ENCODE assay signal across 8 mouse cellular contexts in the genomic region with DNA sequence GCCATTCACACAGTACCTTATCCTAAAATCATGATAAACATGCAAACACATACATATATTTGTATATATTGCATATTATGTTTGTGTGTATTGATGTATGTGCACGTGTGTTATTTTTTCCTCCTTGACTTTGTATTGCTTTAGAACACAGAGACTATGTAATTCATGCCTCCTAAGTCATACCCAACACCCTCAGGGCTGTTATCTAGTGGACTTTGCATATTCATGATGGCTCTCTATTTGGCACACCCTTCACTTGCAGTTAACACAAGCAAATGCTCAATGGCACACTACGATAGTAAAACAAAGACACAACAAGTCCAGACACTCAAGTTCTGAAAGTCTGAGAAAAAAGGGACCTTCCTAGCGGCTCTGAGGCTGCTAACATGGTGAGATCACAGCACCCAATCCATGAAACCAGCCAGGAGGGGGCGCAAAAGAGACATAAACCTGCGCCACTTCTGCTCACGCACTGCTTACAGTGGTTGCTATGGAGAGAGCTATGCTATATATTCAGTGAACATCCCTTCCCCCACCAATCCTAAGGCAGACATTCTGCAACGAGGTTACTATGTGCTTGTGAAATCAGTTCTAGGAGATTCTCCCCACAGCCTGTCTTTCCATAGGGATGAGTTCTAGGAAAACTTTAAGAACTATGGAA.
A peak's percentile ranks its signal among the peaks of the same experiment; 100 is the strongest.
DNase-seq lines count a peak whose midpoint lies in the region; ATAC-seq and TF ChIP-seq lines count a peak whose summit lies in the region.

No protein-coding gene starts in this region.

- peak; percentile 86 for TF ChIP-seq CTCF in midbrain, postnatal 0 days (IDR thresholded peaks at IDR 0.05)

- H3K27ac ChIP-seq in embryonic facial prominence, embryonic 11.5 days (replicated peaks; ENCODE audit: low read depth, low read length), result no peak overlapping the region
- no peak overlapping the region for H3K27ac ChIP-seq in heart, embryonic 14.5 days (replicated peaks in 1 of 2; ENCODE audit: control insufficient read depth in 1 of 2, insufficient read depth in 1 of 2, low read depth in 2 of 2, low read length in 2 of 2)
- H3K27ac ChIP-seq in kidney, embryonic 16.5 days (ENCODE audit: low read length), result no peak overlapping the region
- H3K27ac ChIP-seq in limb, embryonic 14.5 days (replicated peaks; ENCODE audit: low read depth, low read length), result no peak overlapping the region
- H3K27ac ChIP-seq in midbrain, postnatal 0 days (ENCODE audit: low read depth, low read length), result no peak overlapping the region

- ATAC-seq in embryonic facial prominence, embryonic 11.5 days (replicated peaks; ENCODE audit: insufficient number of reproducible peaks, low FRiP score, low TSS enrichment, low read depth), result peak; percentile 93
- peak; percentile 43; the same call in 1 of the 2 replicates for ATAC-seq in heart, embryonic 14.5 days (ENCODE audit: insufficient number of reproducible peaks, insufficient read depth, low FRiP score, low read depth)
- peak; percentile 96 for ATAC-seq in kidney, embryonic 16.5 days (ENCODE audit: low FRiP score, low TSS enrichment)
- peak; percentile 89 for ATAC-seq in limb, embryonic 14.5 days (ENCODE audit: low FRiP score, low read depth)
- ATAC-seq in midbrain, postnatal 0 days (ENCODE audit: low FRiP score), result peak; percentile 86

- no peak overlapping the region for H3K9ac ChIP-seq in embryonic facial prominence, embryonic 11.5 days (replicated peaks; ENCODE audit: low read length)
- H3K9ac ChIP-seq in heart, embryonic 14.5 days (ENCODE audit: low read length), result no peak overlapping the region
- H3K9ac ChIP-seq in kidney, embryonic 16.5 days (replicated peaks; ENCODE audit: low read length), result no peak overlapping the region
- H3K9ac ChIP-seq in limb, embryonic 14.5 days (ENCODE audit: low read depth, low read length, severe bottlenecking), result no peak overlapping the region
- H3K9ac ChIP-seq in midbrain, postnatal 0 days (replicated peaks; ENCODE audit: low read length, poor library complexity, severe bottlenecking), result no peak overlapping the region

- no peaks in the 10 kb centered on the region for H3K4me1 ChIP-seq in embryonic facial prominence, embryonic 11.5 days (ENCODE audit: control insufficient read depth, insufficient read depth, low read length)
- H3K4me1 ChIP-seq in heart, embryonic 14.5 days (ENCODE audit: control insufficient read depth in 2 of 2, insufficient read depth in 2 of 2, low read length in 2 of 2), result peaks cover 0 to 3% of the 10 kb centered on the region in 2 experiments; a peak in 1 of 4 replicates
- H3K4me1 ChIP-seq in kidney, embryonic 16.5 days (ENCODE audit: insufficient read depth, low read length), result no peaks in the 10 kb centered on the region
- H3K4me1 ChIP-seq in limb, embryonic 14.5 days (ENCODE audit: control insufficient read depth, insufficient read depth, low read length), result no peaks in the 10 kb centered on the region
- no peaks in the 10 kb centered on the region for H3K4me1 ChIP-seq in midbrain, postnatal 0 days (ENCODE audit: insufficient read depth, low read length)

- H3K4me2 ChIP-seq in embryonic facial prominence, embryonic 11.5 days (ENCODE audit: low read depth, low read length), result no peak overlapping the region
- no peak overlapping the region for H3K4me2 ChIP-seq in heart, embryonic 14.5 days (ENCODE audit: low read length)
- no peak overlapping the region for H3K4me2 ChIP-seq in kidney, embryonic 16.5 days (replicated peaks; ENCODE audit: low read depth, low read length)
- no peak overlapping the region for H3K4me2 ChIP-seq in limb, embryonic 14.5 days (replicated peaks; ENCODE audit: low read depth, low read length, severe bottlenecking)
- H3K4me2 ChIP-seq in midbrain, postnatal 0 days (ENCODE audit: low read depth, low read length, poor library complexity, severe bottlenecking), result no peak overlapping the region

- WGBS in embryonic facial prominence, embryonic 11.5 days, result 14% methylated on average over 7 of the region's 7 CpGs
- WGBS in heart, embryonic 14.5 days, result 9% methylated on average over 7 of the region's 7 CpGs
- WGBS in kidney, embryonic 16.5 days, result 21% methylated on average over 7 of the region's 7 CpGs
- 14% methylated on average over 7 of the region's 7 CpGs for WGBS in limb, embryonic 14.5 days
- WGBS in midbrain, postnatal 0 days, result 17% methylated on average over 7 of the region's 7 CpGs

- H3K27me3 ChIP-seq in embryonic facial prominence, embryonic 11.5 days (ENCODE audit: control insufficient read depth, insufficient read depth, low read length), result no peaks in the 10 kb centered on the region
- no peaks in the 10 kb centered on the region for H3K27me3 ChIP-seq in heart, embryonic 14.5 days (ENCODE audit: control insufficient read depth, insufficient read depth, low read length)
- H3K27me3 ChIP-seq in kidney, embryonic 16.5 days (ENCODE audit: insufficient read depth, low read length), result no peaks in the 10 kb centered on the region
- H3K27me3 ChIP-seq in limb, embryonic 14.5 days (ENCODE audit: control insufficient read depth, insufficient read depth, low read length), result no peaks in the 10 kb centered on the region
- no peaks in the 10 kb centered on the region for H3K27me3 ChIP-seq in midbrain, postnatal 0 days (ENCODE audit: insufficient read depth, low read length)

- peak; percentile 49 for DNase-seq in 3T3-L1 (ENCODE audit: low read depth, low spot score)
- peak; percentile 84 for DNase-seq in adrenal gland, postnatal 14 days
- DNase-seq in embryonic facial prominence, embryonic 11.5 days (ENCODE audit: low spot score), result peak; percentile 92
- peak; percentile 91 for DNase-seq in limb, embryonic 14.5 days (ENCODE audit: low spot score)
- peak; percentile 92 for DNase-seq in midbrain, postnatal 0 days (ENCODE audit: low spot score)
- peak; percentile 14 to 70 for DNase-seq in spleen, postnatal 10 days (ENCODE audit: low spot score in 2 of 2)

- no peak overlapping the region for H3K4me3 ChIP-seq in embryonic facial prominence, embryonic 11.5 days (ENCODE audit: low read depth, low read length)
- H3K4me3 ChIP-seq in heart, embryonic 14.5 days (ENCODE audit: control insufficient read depth in 1 of 2, insufficient read depth in 1 of 2, low read depth in 1 of 2, low read length in 2 of 2), result no peak overlapping the region
- no peak overlapping the region for H3K4me3 ChIP-seq in kidney, embryonic 16.5 days (ENCODE audit: low read length)
- no peak overlapping the region for H3K4me3 ChIP-seq in limb, embryonic 14.5 days (replicated peaks; ENCODE audit: low read length)
- no peak overlapping the region for H3K4me3 ChIP-seq in midbrain, postnatal 0 days (ENCODE audit: low read depth, low read length)

- no peaks in the 10 kb centered on the region for H3K36me3 ChIP-seq in embryonic facial prominence, embryonic 11.5 days (replicated peaks; ENCODE audit: control insufficient read depth, insufficient read depth, low read depth, low read length)
- no peaks in the 10 kb centered on the region for H3K36me3 ChIP-seq in heart, embryonic 14.5 days (ENCODE audit: control insufficient read depth, insufficient read depth, low read length)
- H3K36me3 ChIP-seq in kidney, embryonic 16.5 days (ENCODE audit: insufficient read depth, low read length), result no peaks in the 10 kb centered on the region
- no peaks in the 10 kb centered on the region for H3K36me3 ChIP-seq in limb, embryonic 14.5 days (ENCODE audit: control insufficient read depth, insufficient read depth, low read length)
- no peaks in the 10 kb centered on the region for H3K36me3 ChIP-seq in midbrain, postnatal 0 days (ENCODE audit: insufficient read depth, low read length)

- no peak for TF ChIP-seq POLR2A in limb, embryonic 14.5 days (IDR thresholded peaks at IDR 0.05; ENCODE audit: borderline replicate concordance, extremely low read depth, insufficient read depth, insufficient read length)

- H3K9me3 ChIP-seq in embryonic facial prominence, embryonic 11.5 days (replicated peaks; ENCODE audit: control insufficient read depth, low read length), result no peaks in the 10 kb centered on the region
- no peaks in the 10 kb centered on the region for H3K9me3 ChIP-seq in heart, embryonic 14.5 days (ENCODE audit: control insufficient read depth, low read length)
- no peaks in the 10 kb centered on the region for H3K9me3 ChIP-seq in kidney, embryonic 16.5 days (ENCODE audit: low read length)
- H3K9me3 ChIP-seq in limb, embryonic 14.5 days (ENCODE audit: control insufficient read depth, low read length), result no peaks in the 10 kb centered on the region
- no peaks in the 10 kb centered on the region for H3K9me3 ChIP-seq in midbrain, postnatal 0 days (ENCODE audit: low read length)

Comparison
In these comparisons a context has a peak if more than half of its experiments do, and no peak if none do; other contexts are left out.
1. DNase-seq: peak in every context shown above with its lines; median percentile 92 in embryonic facial prominence, embryonic 11.5 days; 92 in midbrain, postnatal 0 days; 91 in limb, embryonic 14.5 days; 84 in adrenal gland, postnatal 14 days; 49 in 3T3-L1; 42 in spleen, postnatal 10 days.
2. ATAC-seq: peak in every context shown above with its lines; median percentile 96 in kidney, embryonic 16.5 days; 93 in embryonic facial prominence, embryonic 11.5 days; 89 in limb, embryonic 14.5 days; 86 in midbrain, postnatal 0 days; 43 in heart, embryonic 14.5 days.